Mouse (Mus musculus): ENCODE data around the gene Fam213b.

DNA sequence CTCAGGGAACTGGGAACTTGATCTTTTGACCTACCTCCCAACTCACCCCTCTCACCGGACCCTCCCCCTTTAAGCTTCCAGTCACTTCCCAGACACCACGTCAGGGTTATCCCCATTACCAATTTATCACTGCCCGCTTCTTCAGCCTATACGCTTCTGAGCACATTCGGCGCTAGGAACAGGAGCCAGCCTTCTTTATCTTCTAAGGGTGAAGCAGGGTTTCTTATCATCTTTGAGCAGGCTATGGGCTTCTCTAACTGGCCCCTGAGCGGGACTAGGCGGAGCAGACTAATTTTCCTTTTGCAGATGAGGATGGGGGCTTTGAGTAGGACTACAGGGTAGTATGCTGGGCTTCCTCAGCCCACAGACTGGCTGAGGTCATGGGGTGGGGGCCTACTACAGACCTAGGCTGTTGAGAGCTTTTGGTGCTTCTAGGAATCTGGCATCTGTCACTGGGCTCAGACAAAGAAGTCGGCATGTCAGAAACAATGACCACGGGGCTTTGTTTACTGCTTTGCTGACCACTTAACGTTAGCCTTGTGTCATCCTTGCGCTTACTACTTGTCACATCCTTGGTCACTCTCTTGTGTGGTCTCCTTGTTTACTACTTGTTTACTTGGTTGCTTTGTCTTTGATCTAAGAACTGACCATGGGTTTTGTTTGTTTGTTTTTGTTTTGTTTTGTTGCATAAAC is 29.6 kb upstream of the Fam213b start, which contains the start of gene Tnfrsf14:
- TF ChIP-seq CTCF (IDR thresholded peaks at IDR 0.05) (no peak), EP300 (IDR thresholded peaks at IDR 0.05) (no peak)
